Mouse (Mus musculus) pancreas, adult 10 weeks (tissue): ENCODE results near the gene Olfr43. TPM values are rescaled to one million over a fixed set of nuclear protein-coding genes. Genes with fewer than 3 reads are reported as not detected.

Experiments used
- polyA plus RNA-seq: library from polyadenylated mRNA; stranded (reverse); fragments of 350-450 nt; fragmentation: Illumina TruSeq; extraction: RNeasy Lipid Tissue Mini Kit (QIAGEN cat#74804); gene quantifications from one replicate; pipeline ENCODE4 v1.2.3, GENCODE M21; 2015; ENCODE audit warnings: low read depth, low replicate concordance; ENCODE audit not compliant: insufficient read depth

Olfr43 gene
- not detected for polyA plus RNA-seq

DNA sequence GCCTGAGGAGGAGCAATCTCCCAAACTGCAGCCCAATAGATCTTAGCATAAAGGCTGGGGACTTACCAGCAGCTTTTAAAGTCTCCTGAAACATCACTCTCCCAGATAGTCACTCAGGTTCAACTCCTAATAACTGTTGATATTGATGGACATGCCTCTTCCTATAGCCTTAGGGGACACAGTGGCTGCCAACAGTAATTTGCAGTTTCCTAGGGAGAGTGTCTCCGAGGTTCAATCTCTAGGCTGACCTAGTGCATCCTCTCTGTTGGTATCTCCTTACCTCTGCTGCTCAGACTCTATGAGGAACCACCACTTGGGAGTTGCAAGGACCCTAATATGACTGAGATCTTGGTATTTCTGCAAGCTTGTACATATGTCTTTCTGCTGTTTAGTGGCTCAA is at the start of gene Olfr43:
Gene Olfr43, minus strand, starts transcription at position 101 of the 400 bp plus-strand sequence.

DNA sequence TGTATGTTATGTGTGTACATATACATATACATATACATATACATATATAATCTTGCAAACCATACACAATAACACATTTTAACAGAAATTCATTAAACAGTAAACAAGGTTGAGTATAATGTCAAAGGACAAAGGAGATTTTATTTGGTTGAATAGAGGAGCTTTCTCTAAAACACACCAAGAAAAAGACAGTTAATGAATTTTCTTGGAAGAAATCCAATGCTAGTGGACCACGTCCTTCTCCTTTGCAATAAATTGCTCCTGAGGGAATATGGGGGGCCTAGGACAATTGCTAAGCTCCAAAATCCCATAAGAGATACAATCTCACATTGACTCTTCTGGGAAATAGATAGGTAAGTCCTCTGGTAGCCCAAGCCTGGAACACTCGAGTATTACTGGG is 48.3 kb upstream of the Olfr43 start, which contains the start of gene Olfr406:
Gene Olfr406, plus strand, starts transcription at position 301 of the 400 bp plus-strand sequence.

DNA sequence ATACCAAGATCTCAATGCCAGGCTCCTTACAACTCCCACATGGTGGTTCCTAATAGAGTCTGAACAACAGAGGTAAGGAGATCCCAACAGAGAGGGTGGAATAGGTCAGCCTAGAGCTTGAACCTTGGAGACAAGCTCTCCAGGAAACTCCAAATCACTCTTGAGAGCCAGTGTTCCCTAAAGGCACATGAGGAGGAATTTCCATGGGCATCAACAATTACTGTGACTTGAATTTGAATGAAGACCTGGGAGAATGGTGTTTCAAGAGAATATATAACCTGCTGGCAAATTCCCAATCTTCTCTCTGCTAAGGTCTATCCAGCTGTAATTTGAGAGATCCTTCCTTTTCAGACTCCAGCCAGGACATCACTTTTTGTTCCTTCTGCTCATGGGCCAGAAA is 25.2 kb downstream of the Olfr43 start, which contains the start of gene Olfr403:
Gene Olfr403, plus strand, starts transcription at position 301 of the 400 bp plus-strand sequence.

Other genes with a start within 250 kb of the Olfr43 start
- not detected for gene Olfr398, start 221.0 kb downstream of the Olfr43 start, polyA plus RNA-seq
- not detected for gene Olfr139, start 154.8 kb downstream of the Olfr43 start, polyA plus RNA-seq
- not detected for gene Olfr399, start 154.8 kb downstream of the Olfr43 start, polyA plus RNA-seq
- gene Zfp616, start 141.4 kb downstream of the Olfr43 start, polyA plus RNA-seq, result not detected
- not detected for gene Olfr401, start 97.7 kb downstream of the Olfr43 start, polyA plus RNA-seq
- gene Olfr402, start 57.9 kb downstream of the Olfr43 start, polyA plus RNA-seq, result not detected
- not detected for gene Olfr403, start 25.1 kb downstream of the Olfr43 start, polyA plus RNA-seq
- not detected for gene Olfr406, start 48.4 kb upstream of the Olfr43 start, polyA plus RNA-seq
- not detected for gene Olfr59, start 72.4 kb upstream of the Olfr43 start, polyA plus RNA-seq
- not detected for gene Olfr410, start 126.7 kb upstream of the Olfr43 start, polyA plus RNA-seq
- not detected for gene Olfr411, start 141.3 kb upstream of the Olfr43 start, polyA plus RNA-seq
- not detected for gene Olfr412, start 150.7 kb upstream of the Olfr43 start, polyA plus RNA-seq